Mouse (Mus musculus) megakaryocyte-erythroid progenitor cell, adult 5-6 weeks (primary cell): ENCODE results near the gene Slc51b. TPM values are rescaled to one million over a fixed set of nuclear protein-coding genes. Genes with fewer than 3 reads are reported as not detected.

Experiments
- ATAC-seq: replicated peaks from 2 replicates; pipeline ENCODE4 v1.8.0; 2016; ENCODE audit warnings: mild to moderate bottlenecking, inconsistent platforms; ENCODE audit not compliant: severe bottlenecking, poor library complexity, low FRiP score, low TSS enrichment
- total RNA-seq, 2 experiments: library from RNA; stranded (forward) in 1 of 2; stranded (reverse) in 1 of 2; fragments of 200-1000, 215-1000 nt in 1 of 2; fragments of >200 nt in 1 of 2; fragmentation: Nextera tagmentation in 1 of 2; gene quantifications; 2 replicates each; pipeline ENCODE4 v1.2.3; 2014 to 2017

Gene Slc51b
- total RNA-seq (2014; fragmentation: Nextera tagmentation) (not detected in 2 replicates), total RNA-seq (2017) (not detected in 2 replicates)

DNA sequence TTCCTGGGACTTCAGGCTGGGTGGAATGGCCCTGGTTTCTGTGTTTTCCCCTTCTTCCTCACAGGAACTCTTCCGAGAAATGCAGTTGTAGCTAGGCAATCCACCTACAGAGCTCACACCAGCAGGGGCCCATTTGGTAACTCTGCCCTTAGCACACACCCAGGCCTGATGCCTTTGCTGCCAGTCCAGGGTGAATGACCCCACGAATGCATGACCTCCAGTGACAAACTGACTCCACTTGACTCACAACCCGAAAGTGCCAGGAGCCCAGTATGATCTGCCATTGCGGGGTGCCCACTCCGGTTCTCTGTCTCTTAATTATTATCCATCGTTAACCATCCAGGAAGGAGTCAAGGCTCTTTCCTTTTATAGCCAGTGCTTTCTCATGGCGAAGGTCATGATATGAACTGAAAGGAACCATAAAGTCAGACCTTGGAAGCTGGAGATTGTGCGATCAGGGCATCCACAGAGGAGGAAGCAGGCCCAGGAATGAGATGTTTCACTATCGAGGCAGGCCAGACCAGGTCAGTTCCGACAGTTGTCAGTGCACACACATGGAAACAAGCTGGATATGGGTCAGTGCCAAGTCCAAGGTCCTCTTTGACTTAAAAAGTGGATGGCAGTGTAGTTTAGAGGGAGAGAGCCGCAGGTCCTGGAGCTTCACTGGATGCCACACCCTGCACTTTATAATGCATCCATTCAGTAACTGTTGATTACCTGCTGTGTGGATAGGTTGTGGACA is at the start of gene Slc51b:
Gene Slc51b (minus strand): TSS at position 196 of the 742 bp plus-strand sequence.
- ATAC-seq, result no peak

DNA sequence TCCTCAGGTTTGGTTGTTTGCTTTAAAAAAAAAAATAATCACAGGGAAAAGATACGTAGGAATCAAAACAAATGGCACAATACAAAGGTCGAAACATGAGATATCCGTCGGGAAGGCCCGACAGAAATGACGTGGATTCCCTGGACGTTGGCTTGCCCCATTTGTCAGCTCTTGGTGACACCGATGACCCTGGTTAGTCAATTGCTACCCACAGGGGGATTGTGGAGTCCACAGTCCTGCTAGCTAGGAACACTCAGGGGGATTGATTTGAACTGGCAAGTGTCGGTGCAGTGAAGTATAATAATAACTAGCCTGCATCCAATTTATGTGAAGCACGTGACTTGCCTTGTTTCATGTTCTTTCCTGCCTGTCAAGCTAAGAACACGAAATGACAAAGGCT is 44.9 kb upstream of the Slc51b start:
- no peak for ATAC-seq

GRCm38 (mm10) chr9:65465241-65465640 is 42.5 kb upstream of the Slc51b start:
- ATAC-seq, result no peak

GRCm38 (mm10) chr9:65464161-65464560 is 41.4 kb upstream of the Slc51b start:
- ATAC-seq, result no peak

DNA sequence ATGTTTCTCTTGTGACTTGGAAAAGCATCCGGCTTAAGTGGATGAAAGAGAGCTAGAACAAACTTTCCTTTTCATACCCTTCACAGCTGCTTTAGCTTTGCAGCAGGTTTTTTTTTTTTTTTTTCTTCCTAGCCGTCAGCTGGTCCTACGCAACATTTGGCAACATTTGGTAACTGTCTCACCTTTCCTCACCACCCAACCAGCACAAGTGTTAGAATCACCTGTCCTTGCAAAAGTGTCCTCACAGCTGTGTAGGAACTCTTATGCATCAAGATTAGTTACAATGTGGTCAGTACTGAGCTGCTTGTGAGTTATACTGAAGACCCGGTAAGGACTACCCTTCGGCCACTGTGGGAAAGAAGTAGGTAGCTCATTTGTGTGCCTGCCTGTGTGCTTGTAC is 39.8 kb upstream of the Slc51b start:
- ATAC-seq, result no peak

GRCm38 (mm10) chr9:65460732-65461442 is 38.1 kb upstream of the Slc51b start, which contains the start of gene Spg21:
Spg21 (plus strand) TSS chr9:65460947.
- ATAC-seq, result peak; percentile 94

GRCm38 (mm10) chr9:65460198-65460597 is 37.4 kb upstream of the Slc51b start:
- no peak for ATAC-seq

DNA sequence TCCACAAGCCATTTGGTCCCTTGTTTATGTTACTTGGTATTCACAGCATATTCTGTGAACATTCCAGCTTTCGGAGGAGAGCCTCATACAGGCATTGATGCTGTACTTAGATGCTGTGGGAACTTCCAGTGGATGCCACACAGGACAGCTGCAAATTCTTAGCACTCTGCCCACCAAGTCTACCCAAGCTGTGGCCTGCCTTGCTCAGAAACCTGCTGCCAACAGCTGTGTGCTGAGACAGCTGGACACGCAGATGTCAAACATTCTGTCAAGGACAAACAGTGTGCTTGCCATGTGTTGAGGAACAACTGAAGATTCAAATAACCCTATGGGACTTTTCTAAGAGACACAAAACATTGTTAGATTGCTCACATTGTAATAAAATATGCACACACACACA is 36.2 kb upstream of the Slc51b start:
- no peak for ATAC-seq

- no peak for ATAC-seq
Observed at GRCm38 (mm10) chr9:65447951-65448350, 25.2 kb upstream of the Slc51b start.

DNA sequence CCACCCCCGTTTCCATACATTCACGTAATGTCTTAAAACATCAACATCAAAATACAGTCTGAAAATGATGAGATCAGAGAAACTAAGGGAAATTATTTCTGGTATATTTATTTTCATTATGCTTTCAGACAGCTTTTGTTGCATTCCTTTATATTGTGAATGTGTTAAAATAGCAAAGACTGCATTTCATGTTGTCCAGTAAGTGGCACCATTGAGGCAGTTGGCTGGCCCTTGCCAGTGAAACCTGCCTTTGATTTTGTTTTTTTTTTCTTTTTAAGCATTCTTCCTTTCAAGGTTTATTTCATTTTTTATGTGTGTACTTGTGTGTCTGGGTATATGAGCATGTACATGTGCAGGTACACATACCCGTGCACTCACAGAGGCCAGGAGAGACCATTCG is 21.9 kb upstream of the Slc51b start:
- no peak for ATAC-seq

- ATAC-seq, result peak; percentile 94
Observed at GRCm38 (mm10) chr9:65435671-65436301, 13.0 kb upstream of the Slc51b start, which contains the start of gene Mtfmt. Mtfmt (plus strand) TSS chr9:65435782.

- ATAC-seq, result no peak
Observed at GRCm38 (mm10) chr9:65435211-65435610, 12.5 kb upstream of the Slc51b start.

GRCm38 (mm10) chr9:65434140-65434539 is 11.4 kb upstream of the Slc51b start:
- ATAC-seq, result peak; percentile 66

DNA sequence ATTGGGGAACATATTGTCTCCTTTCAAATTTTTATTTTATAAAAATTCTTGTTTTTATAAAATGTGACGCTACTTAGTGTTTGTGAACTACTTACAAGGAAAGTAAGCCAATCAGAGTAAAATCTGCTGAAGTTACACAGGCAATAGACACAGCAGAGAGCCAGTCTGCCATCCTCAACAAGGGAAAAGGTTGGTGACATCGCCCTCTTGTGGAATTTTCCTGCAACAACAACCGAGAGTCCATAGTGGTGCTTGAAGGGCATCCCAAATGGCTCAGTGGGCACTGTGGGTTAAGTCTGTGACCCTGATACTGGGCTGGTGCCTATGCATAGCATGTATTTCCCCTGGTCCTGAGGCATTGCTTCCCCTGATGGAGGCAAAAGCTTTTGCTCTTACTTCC is 9.5 kb upstream of the Slc51b start:
- ATAC-seq, result peak; percentile 56

DNA sequence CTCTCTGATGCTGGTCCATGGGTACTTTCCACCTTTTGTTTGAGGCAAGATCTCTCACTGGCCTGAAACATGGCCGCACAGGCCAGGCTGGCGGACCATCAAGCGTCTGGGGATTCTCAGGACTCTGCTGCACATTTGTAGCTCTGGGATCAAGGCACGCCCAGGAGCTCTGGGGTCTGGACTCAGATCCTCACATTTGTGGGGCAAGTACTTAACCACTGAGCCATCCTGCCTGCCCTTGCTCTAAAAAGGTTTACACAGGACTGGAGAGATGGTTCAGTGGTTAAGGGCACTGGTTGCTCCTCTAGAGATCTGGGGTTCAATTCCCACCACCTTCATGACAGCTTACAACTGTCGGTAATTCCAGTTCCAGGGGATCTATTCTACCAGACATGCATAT is 8.2 kb upstream of the Slc51b start:
- no peak for ATAC-seq

GRCm38 (mm10) chr9:65430401-65430800 is 7.6 kb upstream of the Slc51b start:
- ATAC-seq, result no peak

- ATAC-seq, result no peak
Observed at GRCm38 (mm10) chr9:65428003-65428402, 5.2 kb upstream of the Slc51b start.

- no peak for ATAC-seq
Observed at GRCm38 (mm10) chr9:65427511-65427910, 4.8 kb upstream of the Slc51b start.

DNA sequence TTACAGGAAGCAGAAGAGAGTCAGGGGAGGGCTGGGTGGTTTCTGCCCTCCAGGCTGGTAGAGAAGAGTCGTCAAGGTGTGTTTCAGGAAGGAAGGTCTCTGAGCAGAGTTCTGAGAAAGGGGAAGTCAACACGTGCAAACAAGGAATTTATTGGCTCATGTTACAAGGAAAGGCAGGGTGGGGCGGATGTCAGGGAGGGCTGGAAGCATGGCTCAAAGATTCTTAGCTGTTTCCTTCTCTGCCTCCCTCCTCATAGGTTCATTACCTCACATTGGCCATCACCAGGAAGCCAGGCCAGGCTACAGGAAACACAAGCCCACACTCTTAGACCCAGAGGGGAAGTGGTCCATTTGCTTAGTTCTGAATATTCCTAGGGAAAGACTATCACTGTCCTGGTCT is 1.6 kb upstream of the Slc51b start:
- no peak for ATAC-seq

- no peak for ATAC-seq
Observed at GRCm38 (mm10) chr9:65419633-65420032, 3.1 kb downstream of the Slc51b start.
